Mouse (Mus musculus) neural tube, embryonic 15.5 days (tissue): ENCODE results near the gene Mbd6. TPM values are rescaled to one million over a fixed set of nuclear protein-coding genes. Genes with fewer than 3 reads are reported as not detected.
"Not testable (repeated sequence)": the region's sequence is repeated elsewhere in the genome, so short reads cannot be mapped to it uniquely, and the experiment has no call there.

Experiments
- ATAC-seq: fragments of 200-750 bp; cut with Nextera tagmentation; 2 replicates; pipeline ENCODE4 v1.8.0; 2017; ENCODE audit warnings: mild to moderate bottlenecking, moderate TSS enrichment, moderate library complexity; ENCODE audit not compliant: low FRiP score
- H3K27ac ChIP-seq: fragments of 300-500 bp; sonication (generic); replicated peaks from 2 replicates; pipeline ENCODE4 v1.5.1; 2015; ENCODE audit warnings: mild to moderate bottlenecking, inconsistent platforms
- H3K27me3 ChIP-seq: fragments of 300-500 bp; sonication (generic); replicated peaks from 2 replicates; pipeline ENCODE4 v1.6.1; 2015; ENCODE audit warnings: inconsistent platforms
- H3K36me3 ChIP-seq: fragments of 300-500 bp; sonication (generic); 2 replicates; pipeline ENCODE4 v1.6.1; 2015; ENCODE audit warnings: inconsistent platforms
- H3K4me1 ChIP-seq: fragments of 300-500 bp; sonication (generic); 2 replicates; pipeline ENCODE4 v1.6.1; 2015; ENCODE audit warnings: inconsistent platforms
- H3K4me2 ChIP-seq: fragments of 300-500 bp; sonication (generic); 2 replicates; pipeline ENCODE4 v1.6.1; 2015; ENCODE audit warnings: inconsistent platforms, mild to moderate bottlenecking, moderate library complexity
- H3K4me3 ChIP-seq: fragments of 300-500 bp; sonication (generic); replicated peaks from 2 replicates; pipeline ENCODE4 v1.5.1; 2015; ENCODE audit warnings: mild to moderate bottlenecking, inconsistent platforms
- H3K9ac ChIP-seq: fragments of 300-500 bp; sonication (generic); replicated peaks from 2 replicates; pipeline ENCODE4 v1.6.1; 2015; ENCODE audit warnings: mild to moderate bottlenecking, inconsistent platforms
- H3K9me3 ChIP-seq: fragments of 300-500 bp; sonication (generic); replicated peaks from 2 replicates; pipeline ENCODE4 v1.6.1; 2016; ENCODE audit warnings: inconsistent platforms
- WGBS: fragments of 180-500 bp; shearing (Covaris S2); methylation state at CpG from one replicate; pipeline ENCODE4 v1.1.7; 2015; ENCODE audit warnings: mixed read lengths; 5-methylcytosine and 5-hydroxymethylcytosine counted together
- polyA plus RNA-seq: library from polyadenylated mRNA; unstranded; fragments of >200 nt; fragmentation: Nextera tagmentation; extraction: Ambion mirVana; gene quantifications from 2 replicates; pipeline ENCODE4 v1.2.1, GENCODE M21; 2015

Gene Mbd6
- polyA plus RNA-seq, 1 experiment from 2014 or later: 16.4 TPM

DNA sequence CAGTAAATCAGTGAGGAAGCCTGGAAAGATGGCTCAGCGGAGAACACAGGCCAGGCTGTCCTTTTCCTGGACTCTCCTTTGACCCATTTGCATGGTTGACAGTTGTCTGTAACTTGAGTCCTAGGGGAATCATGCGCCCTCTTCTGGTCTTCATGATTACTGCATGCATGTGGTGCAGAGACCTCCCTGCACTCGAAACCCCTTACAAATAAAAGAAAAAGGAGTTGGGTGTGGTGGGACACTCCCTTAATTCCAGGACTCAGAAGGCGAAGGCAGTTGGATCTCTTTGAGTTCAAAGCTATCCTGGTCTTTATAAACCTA, 23.5 kb upstream of the Mbd6 start:
- Histone ChIP-seq H3K27me3 (no peaks in the 10 kb centered on the region), H3K9me3 (no peaks in the 10 kb centered on the region), H3K36me3 (peaks cover 19% of the 10 kb centered on the region), H3K9ac (peak overlapping the region; percentile 53), H3K27ac (peak overlapping the region; percentile 86), H3K4me2 (peak overlapping the region; percentile 71), H3K4me1 (peaks cover 18% of the 10 kb centered on the region), H3K4me3 (peak overlapping the region; percentile 82)
- peak; percentile 72 for ATAC-seq
- WGBS: 3% methylated on average over 4 of the region's 4 CpGs

DNA sequence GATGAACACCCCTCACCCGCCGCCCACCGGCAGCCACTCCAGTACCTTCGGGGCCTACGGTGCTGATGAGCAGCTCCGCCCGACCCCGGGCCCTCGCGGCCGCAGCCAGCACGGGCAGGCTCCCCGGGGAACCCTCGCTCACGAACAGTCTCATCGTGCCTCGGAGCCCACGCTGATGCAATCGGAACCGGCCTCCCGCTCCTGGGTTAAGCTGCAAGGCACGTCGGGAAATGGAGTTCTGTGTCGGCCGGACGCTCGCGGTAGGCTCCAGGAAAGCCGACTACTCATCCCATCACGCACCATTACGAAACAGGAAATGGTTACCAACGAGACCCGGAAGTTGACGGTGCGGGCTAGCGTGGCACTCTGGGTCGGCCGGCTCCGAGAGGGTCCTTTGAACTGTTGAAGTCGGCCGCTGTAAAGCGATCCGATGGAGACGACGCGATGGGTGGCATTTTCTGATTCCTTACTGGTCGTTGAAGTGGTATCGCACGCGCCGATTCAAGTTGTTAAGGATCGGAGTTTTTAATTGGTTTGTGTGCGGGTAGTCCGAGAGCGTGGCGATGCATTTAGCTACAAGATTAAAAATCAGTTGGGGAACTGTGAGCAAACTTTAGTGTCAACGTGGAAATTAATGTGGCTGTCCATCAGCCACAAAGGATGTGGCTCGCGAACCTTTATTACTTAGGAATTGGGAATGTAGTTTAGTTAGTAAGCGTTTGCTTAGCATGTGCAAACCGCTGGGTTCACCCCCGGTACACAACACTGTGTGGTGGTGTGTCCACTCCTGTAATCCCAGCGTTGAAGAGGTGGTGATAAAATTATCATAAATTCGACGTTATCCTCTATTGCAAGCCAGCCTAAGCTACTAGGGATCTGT, 22.9 kb upstream of the Mbd6 start, which contains the start of gene Mars:
Mars (minus strand) TSS at position 311 of the 880 bp plus-strand sequence.
- Histone ChIP-seq H3K9ac (peak within 1 kb of the TSS; percentile 93), H3K36me3 (peaks cover 25% of the 10 kb centered on the region), H3K4me3 (peak within 1 kb of the TSS; percentile 82), H3K9me3 (no peaks in the 10 kb centered on the region), H3K4me2 (peak within 1 kb of the TSS; percentile 71), H3K4me1 (peaks cover 18% of the 10 kb centered on the region), H3K27ac (peak within 1 kb of the TSS; percentile 86), H3K27me3 (no peaks in the 10 kb centered on the region)
- ATAC-seq: peak; percentile 96
- under 1% methylated on average over 65 of the region's 65 CpGs for WGBS

DNA sequence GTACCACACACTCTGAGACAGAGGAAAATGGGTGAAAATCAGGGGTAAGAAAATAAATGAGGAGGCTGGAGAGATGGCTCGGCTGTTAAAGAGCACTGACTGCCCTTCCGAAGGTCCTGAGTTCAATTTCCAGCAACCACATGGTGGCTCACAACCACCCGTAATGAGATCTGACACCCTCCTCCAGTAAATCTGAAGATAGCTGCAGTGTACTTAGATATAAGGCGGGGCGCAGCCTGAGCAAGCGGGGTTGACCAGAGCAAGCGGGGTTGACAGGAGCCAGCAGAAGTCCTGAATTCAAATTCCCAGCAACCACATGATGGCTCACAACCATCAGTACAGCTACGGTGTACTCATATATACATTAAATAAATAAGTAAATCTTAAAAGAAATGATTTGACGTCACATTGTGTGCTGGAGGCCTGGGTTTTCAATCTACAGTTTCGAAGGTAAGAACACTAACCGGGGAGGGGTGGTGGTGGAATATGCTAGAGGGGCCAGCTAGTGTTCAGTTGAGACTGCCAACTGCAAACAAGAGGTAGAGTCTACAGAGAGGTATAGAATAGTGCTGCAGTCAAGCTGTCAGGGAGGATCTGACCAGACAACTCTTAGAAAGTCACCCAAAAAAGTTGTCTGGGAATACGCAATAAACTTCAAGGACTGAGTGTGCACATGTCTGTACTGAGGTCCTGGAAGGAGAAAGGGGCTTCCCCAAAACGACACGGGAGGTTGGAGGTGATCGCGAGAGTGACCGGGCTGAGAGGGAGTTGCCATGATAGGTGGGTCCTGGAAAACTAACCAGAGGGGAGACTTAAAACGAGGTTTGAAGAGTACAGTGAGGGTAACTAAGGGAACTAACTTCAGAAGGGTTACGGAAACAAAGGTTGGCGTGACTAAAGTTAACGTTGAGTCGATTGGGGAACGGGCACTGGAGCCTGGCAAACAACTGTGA, 22.0 kb upstream of the Mbd6 start:
- 38% methylated on average over 23 of the region's 23 CpGs for WGBS
- H3K36me3 ChIP-seq: peaks cover 34% of the 10 kb centered on the region
- ATAC-seq: peak; percentile 19
- peak overlapping the region; percentile 71 for H3K4me2 ChIP-seq
- H3K9ac ChIP-seq: peak overlapping the region; percentile 93
- H3K27me3 ChIP-seq: no peaks in the 10 kb centered on the region
- H3K4me3 ChIP-seq: peak overlapping the region; percentile 82
- H3K27ac ChIP-seq: peak overlapping the region; percentile 86
- peaks cover 18% of the 10 kb centered on the region for H3K4me1 ChIP-seq
- no peaks in the 10 kb centered on the region for H3K9me3 ChIP-seq

DNA sequence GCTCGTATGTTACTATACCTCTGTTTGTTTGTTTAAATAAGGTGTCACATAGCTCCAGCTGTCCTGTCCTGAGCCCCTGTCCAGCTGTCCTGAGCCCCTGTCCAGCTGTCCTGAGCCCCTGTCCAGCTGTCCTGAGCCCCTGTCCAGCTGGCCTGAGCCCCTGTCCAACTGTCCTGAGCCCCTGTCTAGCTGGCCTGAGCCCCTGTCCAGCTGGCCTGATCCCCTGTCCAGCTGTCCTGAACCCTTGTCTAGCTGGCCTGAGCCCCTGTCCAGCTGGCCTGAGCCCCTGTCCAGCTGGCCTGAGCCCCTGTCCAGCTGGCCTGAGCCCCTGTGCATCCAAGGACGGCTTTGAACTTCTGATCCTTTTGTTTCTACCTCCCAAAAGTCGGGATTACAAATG, 20.3 kb upstream of the Mbd6 start:
- H3K27me3 ChIP-seq, H3K9ac ChIP-seq, H3K27ac ChIP-seq, ATAC-seq, H3K4me3 ChIP-seq, H3K9me3 ChIP-seq, H3K4me2 ChIP-seq: not testable (repeated sequence)
- Histone ChIP-seq H3K36me3 (peaks cover 49% of the 10 kb centered on the region), H3K4me1 (peaks cover 18% of the 10 kb centered on the region)
- 89% methylated on average over 3 of the region's 3 CpGs for WGBS

DNA sequence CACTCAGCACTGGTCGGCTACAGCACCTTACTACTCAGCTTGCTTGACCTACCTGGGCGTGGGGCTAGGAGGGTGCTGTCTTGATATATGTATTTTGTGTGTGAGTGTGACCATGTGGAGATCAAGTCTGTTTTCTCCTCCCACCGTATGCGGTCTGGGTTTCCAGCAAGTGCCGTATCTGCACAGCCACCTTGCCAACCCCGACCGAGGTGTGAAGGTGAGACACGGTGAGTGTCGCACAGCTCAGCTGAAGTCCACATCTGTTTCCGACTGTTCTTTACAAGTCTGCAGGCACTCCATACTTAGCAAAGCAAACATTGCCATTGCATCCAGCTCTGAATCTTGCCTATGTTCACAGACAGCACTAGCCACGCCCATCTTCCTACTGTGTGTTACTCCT, 14.3 kb upstream of the Mbd6 start:
- no peak overlapping the region for H3K27ac ChIP-seq
- H3K36me3 ChIP-seq: peaks cover 93% of the 10 kb centered on the region
- H3K4me1 ChIP-seq: no peaks in the 10 kb centered on the region
- H3K4me3 ChIP-seq: no peak overlapping the region
- ATAC-seq: no peak
- no peaks in the 10 kb centered on the region for H3K27me3 ChIP-seq
- no peak overlapping the region for H3K9ac ChIP-seq
- H3K4me2 ChIP-seq: no peak overlapping the region
- no peaks in the 10 kb centered on the region for H3K9me3 ChIP-seq
- WGBS: 95% methylated on average over 11 of the region's 11 CpGs

DNA sequence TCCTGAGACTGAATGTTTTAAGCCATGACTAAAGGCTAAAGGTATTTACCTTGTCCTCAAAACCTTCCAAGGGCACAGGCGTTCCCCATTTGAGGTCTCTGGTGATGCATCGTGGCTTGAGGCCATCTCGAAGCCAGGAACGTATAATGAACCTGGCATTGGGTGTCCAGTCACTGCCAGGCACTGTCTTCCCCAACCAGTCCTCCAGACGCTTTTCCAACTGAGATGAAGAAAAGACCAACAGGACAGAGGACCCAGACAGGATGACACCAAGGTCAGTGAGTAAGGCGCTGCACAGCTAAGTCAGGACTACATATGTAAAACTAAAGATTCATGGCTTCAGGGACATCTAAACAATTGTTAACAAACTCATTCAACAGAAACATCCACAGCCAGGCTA, 11.5 kb upstream of the Mbd6 start:
- Histone ChIP-seq H3K9me3 (no peaks in the 10 kb centered on the region), H3K27ac (no peak overlapping the region), H3K27me3 (no peaks in the 10 kb centered on the region), H3K4me2 (no peak overlapping the region), H3K4me3 (no peak overlapping the region), H3K36me3 (peaks cover 91% of the 10 kb centered on the region), H3K9ac (no peak overlapping the region), H3K4me1 (no peaks in the 10 kb centered on the region)
- ATAC-seq: no peak
- 98% methylated on average over 6 of the region's 6 CpGs for WGBS

DNA sequence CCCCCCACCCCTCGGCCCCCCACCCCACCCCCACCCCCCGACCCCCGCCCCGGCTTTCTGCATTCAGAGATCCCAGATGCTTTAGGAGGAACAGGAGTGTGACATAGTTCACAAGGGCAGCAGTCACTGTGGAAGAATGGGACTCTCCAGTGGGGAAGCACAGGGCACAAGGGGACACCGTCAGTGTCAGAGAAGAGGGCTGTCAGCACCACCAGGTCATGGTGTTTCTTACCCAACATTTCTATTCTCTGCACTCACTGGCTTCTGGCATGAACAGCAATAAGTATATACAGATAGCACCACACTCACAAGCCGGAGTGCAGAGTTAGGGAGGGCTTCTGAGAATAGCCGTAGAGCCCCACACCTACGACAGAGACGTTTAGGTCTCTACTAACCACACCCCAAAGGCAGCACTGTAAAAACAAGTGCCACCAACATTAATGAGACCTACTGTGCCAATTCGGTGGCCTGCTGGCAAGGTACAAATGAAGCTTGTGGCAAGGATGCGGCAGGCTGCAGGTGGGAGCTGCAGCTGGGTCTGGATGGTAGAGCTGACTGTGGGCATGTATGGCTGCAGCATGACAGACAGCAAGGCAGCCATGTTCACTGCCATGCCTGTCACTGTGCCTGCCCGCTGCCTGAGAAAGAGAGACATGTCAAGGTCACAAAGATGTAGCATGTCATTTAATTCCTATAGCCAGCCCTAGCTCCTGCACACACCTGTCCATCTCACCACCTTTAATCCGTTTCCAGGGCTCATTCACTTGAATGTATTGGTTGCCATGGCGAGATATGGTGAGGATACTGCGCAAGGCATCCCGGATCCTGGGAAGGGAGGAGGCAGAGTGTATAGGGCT, 8.4 kb upstream of the Mbd6 start:
- H3K27ac ChIP-seq: no peak overlapping the region
- H3K27me3 ChIP-seq: no peaks in the 10 kb centered on the region
- no peak overlapping the region for H3K4me2 ChIP-seq
- H3K9me3 ChIP-seq: no peaks in the 10 kb centered on the region
- ATAC-seq: no peak
- no peak overlapping the region for H3K4me3 ChIP-seq
- H3K36me3 ChIP-seq: peaks cover 80% of the 10 kb centered on the region
- 92% methylated on average over 16 of the region's 16 CpGs for WGBS
- H3K4me1 ChIP-seq: peaks cover 7% of the 10 kb centered on the region
- no peak overlapping the region for H3K9ac ChIP-seq

DNA sequence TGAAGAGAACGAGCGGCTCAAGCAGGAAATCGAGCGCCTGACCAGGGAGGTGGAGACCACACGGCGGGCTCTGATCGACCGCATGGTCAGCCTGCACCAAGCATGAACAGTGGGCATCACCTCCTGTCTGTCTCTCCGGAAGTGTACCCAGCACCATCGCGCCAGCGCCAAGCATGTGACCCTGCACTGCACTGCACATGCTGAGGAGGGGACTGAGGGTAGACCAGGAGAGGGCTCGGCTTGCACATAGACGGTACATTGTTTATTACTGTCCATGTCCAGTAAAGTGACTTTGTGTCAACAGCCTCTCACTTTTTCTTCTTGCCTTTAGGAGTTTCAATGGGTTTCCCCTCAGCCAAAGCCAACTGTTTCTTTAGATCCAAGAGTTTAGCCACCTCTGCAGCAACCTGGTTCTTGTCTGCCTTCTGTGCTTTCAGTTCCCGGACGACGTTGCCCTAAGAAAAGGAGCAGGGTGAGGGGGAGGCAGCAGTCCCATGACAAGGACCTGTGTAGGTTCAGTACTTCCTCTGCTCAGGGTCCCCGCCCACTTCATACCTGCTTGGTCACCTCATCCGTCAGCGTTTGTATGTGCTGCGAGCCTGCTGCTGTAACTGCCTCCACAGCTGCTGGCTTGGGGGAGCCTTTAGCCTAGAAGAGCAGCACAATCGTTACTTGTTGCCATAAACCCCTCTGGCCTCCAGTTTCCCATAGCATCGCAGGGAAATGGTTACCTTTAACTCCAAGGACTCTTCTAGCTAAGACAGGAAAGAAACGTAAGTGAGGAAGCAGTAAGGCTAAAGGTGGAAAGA, 7.4 kb upstream of the Mbd6 start:
- H3K27me3 ChIP-seq: no peaks in the 10 kb centered on the region
- H3K4me2 ChIP-seq: no peak overlapping the region
- H3K9ac ChIP-seq: no peak overlapping the region
- WGBS: 93% methylated on average over 24 of the region's 24 CpGs
- H3K36me3 ChIP-seq: peaks cover 70% of the 10 kb centered on the region
- no peak overlapping the region for H3K27ac ChIP-seq
- peaks cover 18% of the 10 kb centered on the region for H3K4me1 ChIP-seq
- no peaks in the 10 kb centered on the region for H3K9me3 ChIP-seq
- no peak overlapping the region for H3K4me3 ChIP-seq
- no peak for ATAC-seq

DNA sequence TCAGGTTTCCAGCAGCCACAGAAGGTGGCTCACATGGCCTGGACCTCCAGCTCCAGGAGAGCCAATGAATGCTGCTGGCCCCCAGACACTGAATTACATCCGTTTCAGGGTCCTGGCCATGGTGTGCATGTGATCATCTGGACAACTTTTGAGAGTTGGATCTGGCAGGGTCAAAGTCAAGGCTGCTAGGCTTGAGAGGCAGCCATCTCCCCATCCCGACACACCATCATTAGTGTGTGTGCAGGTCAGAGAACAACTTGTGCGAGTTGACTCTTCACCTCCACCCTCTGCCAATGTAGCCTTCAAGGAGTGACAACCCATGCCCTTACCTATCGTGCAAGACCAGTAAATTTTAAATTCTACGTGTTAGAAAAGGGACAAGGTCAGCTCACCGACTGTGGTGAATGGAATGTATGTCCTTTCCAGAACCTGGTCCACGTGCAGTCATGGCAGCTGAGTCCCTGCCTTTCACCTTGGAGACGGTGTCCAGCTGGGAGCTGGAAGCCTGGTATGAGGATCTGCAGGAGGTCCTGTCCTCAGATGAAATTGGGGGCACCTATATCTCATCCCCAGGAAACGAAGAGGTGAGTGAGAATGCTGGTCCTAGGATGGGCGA, 6.2 kb upstream of the Mbd6 start:
- no peak overlapping the region for H3K4me2 ChIP-seq
- peaks cover 60% of the 10 kb centered on the region for H3K36me3 ChIP-seq
- no peaks in the 10 kb centered on the region for H3K27me3 ChIP-seq
- H3K27ac ChIP-seq: no peak overlapping the region
- no peaks in the 10 kb centered on the region for H3K9me3 ChIP-seq
- no peak overlapping the region for H3K4me3 ChIP-seq
- H3K9ac ChIP-seq: no peak overlapping the region
- no peak for ATAC-seq
- H3K4me1 ChIP-seq: peaks cover 21% of the 10 kb centered on the region
- whole genome bisulfite sequencing: 91% methylated on average over 10 of the region's 10 CpGs

DNA sequence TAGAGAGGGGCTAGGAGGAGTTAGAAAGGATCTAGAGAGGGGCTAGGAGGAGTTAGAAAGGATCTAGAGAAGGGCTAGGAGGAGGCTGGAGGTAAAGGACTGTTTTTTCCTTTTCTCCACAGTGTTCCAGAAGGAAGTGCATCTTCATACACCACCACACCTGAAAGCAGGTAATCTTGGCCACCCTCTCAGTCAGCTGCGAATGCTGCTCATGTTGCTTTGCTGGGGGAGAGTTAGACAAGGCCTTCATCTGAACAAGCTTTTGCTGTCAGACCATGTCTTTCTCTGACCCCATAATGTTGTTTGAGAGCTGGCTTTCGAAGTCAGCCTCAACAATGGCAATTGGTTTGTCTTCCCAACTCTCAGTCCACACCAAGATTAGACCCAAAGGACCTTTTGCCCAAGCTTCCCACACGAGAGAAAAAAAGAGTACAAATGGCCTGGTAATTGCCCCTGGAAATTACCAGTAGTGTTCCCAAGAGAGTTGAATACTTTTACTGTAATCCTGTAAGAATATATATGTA, 4.8 kb upstream of the Mbd6 start:
- no peak for ATAC-seq
- Histone ChIP-seq H3K9me3 (no peaks in the 10 kb centered on the region), H3K4me3 (no peak overlapping the region), H3K9ac (no peak overlapping the region; the same call in 1 of the 2 replicates), H3K4me1 (peaks cover 31% of the 10 kb centered on the region), H3K27ac (no peak overlapping the region), H3K4me2 (no peak overlapping the region), H3K27me3 (no peaks in the 10 kb centered on the region), H3K36me3 (peaks cover 47% of the 10 kb centered on the region)
- 78% methylated on average over 3 of the region's 3 CpGs for WGBS
